Mouse (Mus musculus) cortical plate, adult 2 months (tissue): ENCODE results near the gene Nmrk2. TPM values are rescaled to one million over a fixed set of nuclear protein-coding genes. Genes with fewer than 3 reads are reported as not detected.

Experiments used
- H3K27ac ChIP-seq: fragments of 200-500 bp; 2 replicates; pipeline ENCODE4 v1.5.1; 2012; ENCODE audit warnings: low read length, control low read depth, inconsistent platforms; ENCODE audit not compliant: insufficient read depth
- H3K4me1 ChIP-seq: fragments of 200-500 bp; 2 replicates; pipeline ENCODE4 v1.6.1; 2011; ENCODE audit warnings: low read length; ENCODE audit not compliant: control insufficient read depth, insufficient read depth
- H3K4me3 ChIP-seq: fragments of 200-500 bp; 2 replicates; pipeline ENCODE4 v1.5.1; 2011; ENCODE audit warnings: mild to moderate bottlenecking, low read length, control low read depth; ENCODE audit not compliant: insufficient read depth
- CTCF ChIP-seq: fragments of 200-500 bp; IDR thresholded peaks from 2 replicates; pipeline ENCODE4 v1.5.1; 2011; ENCODE audit warnings: mild to moderate bottlenecking, control low read depth, low read length; ENCODE audit not compliant: insufficient read depth; ENCODE audit errors: extremely low read depth
- POLR2A ChIP-seq: fragments of 200-500 bp; IDR thresholded peaks from 2 replicates; pipeline ENCODE4 v1.6.1; 2011; ENCODE audit warnings: mild to moderate bottlenecking, low read length, control low read depth; ENCODE audit not compliant: insufficient read depth; ENCODE audit errors: extremely low read depth
- polyA plus RNA-seq: library from polyadenylated mRNA; depleted of rRNA; stranded (reverse); fragments of >200 nt; gene quantifications from 2 replicates; pipeline ENCODE4 v1.2.3, GENCODE M21; 2012; rRNA removed

Nmrk2 gene
- 0.13 and 0.19 TPM in 2 replicates for polyA plus RNA-seq

- Histone ChIP-seq H3K4me1 (no peaks in the 10 kb centered on the region), H3K4me3 (no peak within 1 kb of the TSS), H3K27ac (no peak within 1 kb of the TSS)
- TF ChIP-seq CTCF (no peak), POLR2A (no peak)
These were observed at the start of gene Nmrk2 for GRCm38 (mm10) chr10:81201807-81202758. Gene Nmrk2, minus strand, starts transcription at chr10:81202051.

- no peak for TF ChIP-seq POLR2A
- no peak for TF ChIP-seq CTCF
These were observed 47.6 kb upstream of the Nmrk2 start for GRCm38 (mm10) chr10:81249442-81249841.

GRCm38 (mm10) chr10:81247804-81248203, 46.0 kb upstream of the Nmrk2 start:
- Histone ChIP-seq H3K4me1 (no peaks in the 10 kb centered on the region), H3K27ac (no peak overlapping the region), H3K4me3 (no peak overlapping the region)
- no peak for TF ChIP-seq POLR2A
- TF ChIP-seq CTCF = no peak

More at GRCm38 (mm10) chr10:81249442-81249841, 47.6 kb upstream of the Nmrk2 start:
- no peak overlapping the region for H3K4me3 ChIP-seq
- no peaks in the 10 kb centered on the region for H3K4me1 ChIP-seq
- no peak overlapping the region for H3K27ac ChIP-seq

GRCm38 (mm10) chr10:81245166-81245565, 43.3 kb upstream of the Nmrk2 start:
- Histone ChIP-seq H3K27ac (no peak overlapping the region), H3K4me3 (no peak overlapping the region)

DNA sequence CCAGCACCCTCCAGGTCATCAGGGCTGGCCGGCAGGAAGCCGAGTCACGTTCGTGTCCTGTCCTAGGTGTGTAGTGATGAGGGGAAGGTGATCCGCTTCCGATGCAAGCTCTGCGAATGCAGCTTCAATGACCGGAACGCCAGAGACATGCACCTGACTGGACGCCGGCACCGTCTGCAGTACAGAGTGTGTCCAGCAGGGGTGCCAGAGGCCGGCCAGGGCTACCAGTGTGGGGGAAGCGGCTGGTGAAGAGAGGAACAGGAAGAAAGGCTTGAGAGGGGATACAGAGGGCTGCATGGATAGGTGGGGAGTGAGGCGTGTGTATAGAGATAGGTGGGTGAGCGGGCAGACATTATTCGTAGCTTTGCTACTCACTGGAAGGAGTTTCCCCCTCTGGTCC, 42.7 kb upstream of the Nmrk2 start:
- no peak overlapping the region for H3K27ac ChIP-seq
- no peak overlapping the region for H3K4me3 ChIP-seq
- TF ChIP-seq POLR2A (no peak), CTCF (peak; percentile 75)
- no peaks in the 10 kb centered on the region for H3K4me1 ChIP-seq

More at GRCm38 (mm10) chr10:81245166-81245565, 43.3 kb upstream of the Nmrk2 start:
- H3K4me1 ChIP-seq = no peaks in the 10 kb centered on the region
- no peak for TF ChIP-seq POLR2A
- no peak for TF ChIP-seq CTCF

GRCm38 (mm10) chr10:81244146-81244545, 42.3 kb upstream of the Nmrk2 start:
- TF ChIP-seq POLR2A = no peak
- TF ChIP-seq CTCF = no peak
- Histone ChIP-seq H3K27ac (no peak overlapping the region), H3K4me1 (no peaks in the 10 kb centered on the region), H3K4me3 (no peak overlapping the region)

DNA sequence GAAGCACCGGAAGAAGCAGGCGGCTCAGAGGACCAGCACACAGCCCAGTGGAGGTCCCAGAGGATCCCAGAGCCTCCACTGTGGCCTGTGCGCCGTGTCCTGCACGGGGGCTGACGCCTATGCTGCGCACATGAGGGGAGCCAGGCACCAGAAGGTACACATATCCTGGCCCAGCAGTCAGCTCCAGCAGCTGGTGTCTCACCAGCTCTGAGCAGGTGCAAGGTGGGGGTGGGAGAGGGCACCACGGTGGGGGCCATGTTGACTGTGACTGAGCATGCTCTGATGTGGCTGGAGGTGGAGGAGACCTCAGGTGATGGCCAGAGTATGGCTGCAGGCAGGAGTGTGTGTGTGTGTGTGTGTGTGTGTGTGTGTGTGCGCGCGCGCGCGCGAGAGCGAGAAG, 40.2 kb upstream of the Nmrk2 start:
- H3K4me1 ChIP-seq = no peaks in the 10 kb centered on the region
- H3K27ac ChIP-seq = no peak overlapping the region
- H3K4me3 ChIP-seq = no peak overlapping the region
- TF ChIP-seq POLR2A (no peak), CTCF (no peak)

DNA sequence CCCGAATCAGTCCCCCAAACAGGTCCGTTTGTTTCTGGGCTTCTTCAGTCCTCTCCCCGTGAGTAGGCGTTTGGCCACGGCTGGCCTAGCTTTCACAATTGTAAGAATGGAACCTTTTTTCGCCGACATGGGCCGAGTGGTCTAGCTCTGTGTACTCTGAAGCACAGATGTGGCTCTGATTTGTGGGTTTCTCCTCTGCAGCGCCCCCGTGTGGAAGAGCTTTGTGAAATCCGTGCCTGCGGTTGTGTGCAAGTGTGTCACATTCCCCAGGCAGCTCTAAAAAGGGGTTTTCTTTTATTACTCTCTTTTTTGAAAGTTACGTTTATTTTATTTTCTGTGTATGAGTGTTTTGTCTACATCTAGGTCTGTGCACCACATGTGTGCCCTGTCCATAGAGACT, 39.0 kb upstream of the Nmrk2 start:
- TF ChIP-seq POLR2A = no peak
- peak; percentile 62 for TF ChIP-seq CTCF

GRCm38 (mm10) chr10:81238618-81239017, 36.8 kb upstream of the Nmrk2 start:
- TF ChIP-seq CTCF = no peak
- TF ChIP-seq POLR2A = no peak
- Histone ChIP-seq H3K4me3 (no peak overlapping the region), H3K27ac (no peak overlapping the region), H3K4me1 (no peaks in the 10 kb centered on the region)

More for the DNA sequence above, 39.0 kb upstream of the Nmrk2 start:
- no peak overlapping the region for H3K4me3 ChIP-seq
- no peaks in the 10 kb centered on the region for H3K4me1 ChIP-seq
- no peak overlapping the region for H3K27ac ChIP-seq

GRCm38 (mm10) chr10:81236471-81237268, 34.8 kb upstream of the Nmrk2 start:
- TF ChIP-seq POLR2A (no peak), CTCF (no peak)
- H3K27ac ChIP-seq = no peak overlapping the region
- H3K4me3 ChIP-seq = no peak overlapping the region
- H3K4me1 ChIP-seq = no peaks in the 10 kb centered on the region
